Mouse (Mus musculus) lung, adult 2 months (tissue): Measurements from ENCODE around the gene Cog3.

Source experiments
- CTCF ChIP-seq: fragments of 200-500 bp; IDR thresholded peaks from 2 replicates; pipeline ENCODE4 v1.5.1; 2011; ENCODE audit warnings: mild to moderate bottlenecking, low read length, control low read depth; ENCODE audit not compliant: insufficient read depth
- POLR2A ChIP-seq: fragments of 200-500 bp; IDR thresholded peaks from 2 replicates; pipeline ENCODE4 v1.6.1; 2011; ENCODE audit warnings: low read depth, mild to moderate bottlenecking, control low read depth, low read length, borderline replicate concordance; ENCODE audit errors: extremely low read depth

- TF ChIP-seq POLR2A: no peak
- TF ChIP-seq CTCF: no peak
These were observed 37.9 kb downstream of the Cog3 start for GRCm38 (mm10) chr14:75716410-75716809.
